Mouse (Mus musculus) small intestine, adult 2 months (tissue): ENCODE results near the gene St6galnac3.

Experiments
- CTCF ChIP-seq: fragments of 200-500 bp; IDR thresholded peaks from 2 replicates; pipeline ENCODE4 v1.5.1; 2012; ENCODE audit warnings: low read depth, mild to moderate bottlenecking, control low read depth, inconsistent platforms, low read length, moderate library complexity, mixed read lengths; ENCODE audit not compliant: insufficient replicate concordance, insufficient read length; ENCODE audit errors: extremely low read depth
- POLR2A ChIP-seq: fragments of 200-500 bp; IDR thresholded peaks from 2 replicates; pipeline ENCODE4 v1.6.1; 2012; ENCODE audit warnings: low read depth, mild to moderate bottlenecking, control low read depth, inconsistent platforms, low read length, moderate library complexity

GRCm38 (mm10) chr3:153170146-153170545 lies 554.8 kb downstream of the St6galnac3 start:
- no peak for TF ChIP-seq CTCF
- TF ChIP-seq POLR2A = no peak
